Mouse (Mus musculus): ENCODE measurements at regions not wholly inside any gene's neighbourhood (a gene's known extent, or its start where the extent isn't known, plus 50 kb on each side); places are given as distances from the start of the nearest gene placed in this dataset.

GRCm38 (mm10) chr8:8367282-8367871, 293.7 kb downstream of the Efnb2 start:
- in situ Hi-C loops (cut with MboI; ENCODE audit: low sequenced_read_pairs in 2 of 2, unreplicated experiment in 2 of 2) = no loop called here
- no peaks in the 10 kb centered on the region for H3K4me1 ChIP-seq (ENCODE audit: control insufficient read depth in 2 of 2, insufficient read depth in 2 of 2, low read length in 2 of 2, poor library complexity in 1 of 2)
- H3K4me3 ChIP-seq (ENCODE audit: insufficient read depth in 1 of 2, low read depth in 1 of 2, low read length in 2 of 2, poor library complexity in 1 of 2, severe bottlenecking in 1 of 2) = no peak overlapping the region
- H3K9ac ChIP-seq (ENCODE audit: insufficient read depth, low read depth, low read length, poor library complexity, severe bottlenecking) = no peak overlapping the region
- no peaks in the 10 kb centered on the region for H3K36me3 ChIP-seq (ENCODE audit: control insufficient read depth, insufficient read depth, low read length, poor library complexity, severe bottlenecking)
- H3K27ac ChIP-seq (ENCODE audit: insufficient read depth, low read depth, low read length, poor library complexity, severe bottlenecking) = no peak overlapping the region
- TF ChIP-seq HCFC1 (IDR thresholded peaks at IDR 0.05; ENCODE audit: borderline replicate concordance, insufficient read depth, low read length) (no peak), ZC3H11A (IDR thresholded peaks at IDR 0.05; ENCODE audit: borderline replicate concordance, low read depth, low read length) (no peak), MAFK (IDR thresholded peaks at IDR 0.05; ENCODE audit: insufficient read depth, low read depth, low read length) (no peak), CHD2 (IDR thresholded peaks at IDR 0.05; ENCODE audit: low read depth, low read length) (no peak), ZNF384 (IDR thresholded peaks at IDR 0.05; ENCODE audit: low read depth, low read length) (no peak)
- H3K9me3 ChIP-seq (ENCODE audit: control insufficient read depth, insufficient read depth, low read depth, low read length) = no peaks in the 10 kb centered on the region
- DNase-seq (ENCODE audit: low read depth, low spot score) = no peak

DNA sequence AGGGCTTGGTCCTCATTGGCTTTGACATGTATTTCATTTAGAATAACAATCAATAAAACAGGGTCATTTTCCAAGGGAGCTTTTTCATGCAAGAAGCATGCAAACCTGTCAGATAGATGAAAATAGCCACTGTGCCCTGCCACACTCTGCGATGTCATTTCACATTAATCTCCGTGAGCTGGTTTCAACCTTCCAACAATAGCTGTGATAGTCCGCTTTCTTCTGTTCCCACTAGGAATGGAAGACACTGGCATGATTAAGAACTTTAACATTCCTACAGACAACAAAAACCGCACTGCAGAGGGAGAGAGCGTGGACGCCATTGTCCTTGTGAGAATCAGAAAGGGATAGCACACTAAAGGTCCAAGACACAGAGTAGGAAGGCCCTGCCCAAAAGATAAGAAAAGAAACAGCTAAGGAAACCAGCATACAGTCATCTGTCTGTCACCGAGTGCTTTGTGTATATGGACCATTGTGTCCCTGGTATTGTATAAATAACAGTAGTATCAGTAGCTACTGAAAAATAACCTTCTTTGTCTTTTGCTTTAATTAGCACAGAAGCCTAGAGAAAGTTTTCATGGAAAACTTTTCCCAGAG, 299.0 kb downstream of the Efnb2 start:
- H3K27ac ChIP-seq (ENCODE audit: insufficient read depth, low read depth, low read length, poor library complexity, severe bottlenecking) = no peak overlapping the region
- H3K9ac ChIP-seq (ENCODE audit: insufficient read depth, low read depth, low read length, poor library complexity, severe bottlenecking) = no peak overlapping the region
- TF ChIP-seq CHD2 (IDR thresholded peaks at IDR 0.05; ENCODE audit: low read depth, low read length) = no peak
- in situ Hi-C loops (cut with MboI; ENCODE audit: low sequenced_read_pairs in 2 of 2, unreplicated experiment in 2 of 2) = no loop called here
- no peaks in the 10 kb centered on the region for H3K36me3 ChIP-seq (ENCODE audit: control insufficient read depth, insufficient read depth, low read length, poor library complexity, severe bottlenecking)
- DNase-seq (ENCODE audit: low read depth, low spot score) = no peak
- no peaks in the 10 kb centered on the region for H3K4me1 ChIP-seq (ENCODE audit: control insufficient read depth in 2 of 2, insufficient read depth in 2 of 2, low read length in 2 of 2, poor library complexity in 1 of 2)
- no peak overlapping the region for H3K4me3 ChIP-seq (ENCODE audit: insufficient read depth in 1 of 2, low read depth in 1 of 2, low read length in 2 of 2, poor library complexity in 1 of 2, severe bottlenecking in 1 of 2)
- no peaks in the 10 kb centered on the region for H3K9me3 ChIP-seq (ENCODE audit: control insufficient read depth, insufficient read depth, low read depth, low read length)

DNA sequence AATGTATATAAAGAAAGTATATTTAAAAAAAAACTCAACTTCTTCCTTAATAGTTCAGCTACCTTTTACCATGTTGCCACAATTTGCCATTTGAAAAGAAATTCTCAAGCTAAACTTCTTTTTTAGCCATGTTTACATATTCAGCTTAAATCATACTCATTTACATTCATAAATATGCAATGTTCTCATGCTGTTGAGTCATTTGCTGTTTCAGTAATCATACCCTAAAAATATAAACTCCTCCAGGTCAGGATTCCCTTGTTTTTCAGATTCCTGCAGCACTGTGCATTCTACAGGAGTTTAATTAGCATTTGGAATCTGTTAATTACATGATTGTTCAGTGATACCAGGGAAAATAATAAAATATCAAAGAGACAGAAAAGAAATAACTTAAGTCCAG, 300.5 kb downstream of the Efnb2 start:
- no peaks in the 10 kb centered on the region for H3K36me3 ChIP-seq (ENCODE audit: control insufficient read depth, insufficient read depth, low read length, poor library complexity, severe bottlenecking)
- DNase-seq (ENCODE audit: low read depth, low spot score) = no peak
- in situ Hi-C loops (cut with MboI; ENCODE audit: low sequenced_read_pairs in 2 of 2, unreplicated experiment in 2 of 2) = no loop called here
- no peak overlapping the region for H3K4me3 ChIP-seq (ENCODE audit: insufficient read depth in 1 of 2, low read depth in 1 of 2, low read length in 2 of 2, poor library complexity in 1 of 2, severe bottlenecking in 1 of 2)
- TF ChIP-seq ZNF384 (IDR thresholded peaks at IDR 0.05; ENCODE audit: low read depth, low read length) = no peak
- no peak for TF ChIP-seq MAFK (IDR thresholded peaks at IDR 0.05; ENCODE audit: insufficient read depth, low read depth, low read length)
- no peak for TF ChIP-seq HCFC1 (IDR thresholded peaks at IDR 0.05; ENCODE audit: borderline replicate concordance, insufficient read depth, low read length)
- no peak for TF ChIP-seq CHD2 (IDR thresholded peaks at IDR 0.05; ENCODE audit: low read depth, low read length)
- no peak for TF ChIP-seq ZC3H11A (IDR thresholded peaks at IDR 0.05; ENCODE audit: borderline replicate concordance, low read depth, low read length)
- no peaks in the 10 kb centered on the region for H3K9me3 ChIP-seq (ENCODE audit: control insufficient read depth, insufficient read depth, low read depth, low read length)
- no peak overlapping the region for H3K27ac ChIP-seq (ENCODE audit: insufficient read depth, low read depth, low read length, poor library complexity, severe bottlenecking)
- H3K9ac ChIP-seq (ENCODE audit: insufficient read depth, low read depth, low read length, poor library complexity, severe bottlenecking) = no peak overlapping the region
- no peaks in the 10 kb centered on the region for H3K4me1 ChIP-seq (ENCODE audit: control insufficient read depth in 2 of 2, insufficient read depth in 2 of 2, low read length in 2 of 2, poor library complexity in 1 of 2)

GRCm38 (mm10) chr8:8354977-8355376, 306.1 kb downstream of the Efnb2 start:
- Histone ChIP-seq H3K4me3 (ENCODE audit: insufficient read depth in 1 of 2, low read depth in 1 of 2, low read length in 2 of 2, poor library complexity in 1 of 2, severe bottlenecking in 1 of 2) (no peak overlapping the region), H3K9ac (ENCODE audit: insufficient read depth, low read depth, low read length, poor library complexity, severe bottlenecking) (no peak overlapping the region), H3K9me3 (ENCODE audit: control insufficient read depth, insufficient read depth, low read depth, low read length) (no peaks in the 10 kb centered on the region), H3K27ac (ENCODE audit: insufficient read depth, low read depth, low read length, poor library complexity, severe bottlenecking) (no peak overlapping the region), H3K4me1 (ENCODE audit: control insufficient read depth in 2 of 2, insufficient read depth in 2 of 2, low read length in 2 of 2, poor library complexity in 1 of 2) (no peaks in the 10 kb centered on the region), H3K36me3 (ENCODE audit: control insufficient read depth, insufficient read depth, low read length, poor library complexity, severe bottlenecking) (no peaks in the 10 kb centered on the region)
- in situ Hi-C loops (cut with MboI; ENCODE audit: low sequenced_read_pairs in 2 of 2, unreplicated experiment in 2 of 2) = no loop called here
- DNase-seq (ENCODE audit: low read depth, low spot score) = no peak
- TF ChIP-seq CHD2 (IDR thresholded peaks at IDR 0.05; ENCODE audit: low read depth, low read length) (no peak), ZNF384 (IDR thresholded peaks at IDR 0.05; ENCODE audit: low read depth, low read length) (no peak), ZC3H11A (IDR thresholded peaks at IDR 0.05; ENCODE audit: borderline replicate concordance, low read depth, low read length) (no peak), MAFK (IDR thresholded peaks at IDR 0.05; ENCODE audit: insufficient read depth, low read depth, low read length) (no peak)

DNA sequence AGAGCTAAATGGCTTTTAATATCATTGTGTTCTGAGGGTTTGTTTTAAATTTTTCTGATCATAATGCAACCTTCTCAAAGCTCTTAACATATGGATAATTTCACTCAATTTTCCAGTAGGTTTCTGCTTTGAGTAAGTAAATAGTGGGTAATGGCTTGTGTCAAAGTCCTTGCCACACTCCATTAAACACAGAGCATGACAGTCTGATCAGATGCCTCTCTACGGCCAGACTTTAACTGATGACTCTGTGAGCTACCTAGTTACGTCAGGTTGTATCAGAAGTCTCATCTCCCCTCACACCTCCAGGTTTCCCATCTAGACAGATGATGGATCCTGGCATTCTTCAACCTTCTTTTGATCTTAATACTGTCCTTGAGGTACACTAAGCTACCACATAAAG, 316.4 kb downstream of the Efnb2 start:
- Histone ChIP-seq H3K36me3 (ENCODE audit: control insufficient read depth, insufficient read depth, low read length, poor library complexity, severe bottlenecking) (no peaks in the 10 kb centered on the region), H3K27ac (ENCODE audit: insufficient read depth, low read depth, low read length, poor library complexity, severe bottlenecking) (no peak overlapping the region), H3K4me3 (ENCODE audit: insufficient read depth in 1 of 2, low read depth in 1 of 2, low read length in 2 of 2, poor library complexity in 1 of 2, severe bottlenecking in 1 of 2) (no peak overlapping the region), H3K9ac (ENCODE audit: insufficient read depth, low read depth, low read length, poor library complexity, severe bottlenecking) (no peak overlapping the region), H3K9me3 (ENCODE audit: control insufficient read depth, insufficient read depth, low read depth, low read length) (no peaks in the 10 kb centered on the region), H3K4me1 (ENCODE audit: control insufficient read depth in 2 of 2, insufficient read depth in 2 of 2, low read length in 2 of 2, poor library complexity in 1 of 2) (no peaks in the 10 kb centered on the region)
- in situ Hi-C loops (cut with MboI; ENCODE audit: low sequenced_read_pairs in 2 of 2, unreplicated experiment in 2 of 2) = no loop called here
- no peak for DNase-seq (ENCODE audit: low read depth, low spot score)
- TF ChIP-seq HCFC1 (IDR thresholded peaks at IDR 0.05; ENCODE audit: borderline replicate concordance, insufficient read depth, low read length) (no peak), ZNF384 (IDR thresholded peaks at IDR 0.05; ENCODE audit: low read depth, low read length) (no peak), ZC3H11A (IDR thresholded peaks at IDR 0.05; ENCODE audit: borderline replicate concordance, low read depth, low read length) (no peak), MAFK (IDR thresholded peaks at IDR 0.05; ENCODE audit: insufficient read depth, low read depth, low read length) (no peak), CHD2 (IDR thresholded peaks at IDR 0.05; ENCODE audit: low read depth, low read length) (no peak)

All from ES-E14 (cell line).